31 mouse cellular contexts compared by ENCODE assay signal in genomic region chr13:8967742-8968141, GRCm38 (mm10). TPM values are rescaled to one million over a fixed set of nuclear protein-coding genes. Genes with fewer than 3 reads are reported as not detected.
DNase-seq lines count a peak whose midpoint lies in the region; ATAC-seq and TF ChIP-seq lines count a peak whose summit lies in the region.
"Had no signal": no experiment of that assay in that cellular context is flagged by ENCODE, and none has a peak within 500 bp of the region (broad histone marks: within the 10 kb centered on the region; RNA-seq: fewer than 3 reads in every experiment).

No protein-coding gene starts in this region.

- H3K9ac ChIP-seq in liver, postnatal 0 days (replicated peaks) = no peak overlapping the region
- H3K9ac ChIP-seq in liver, embryonic 11.5 days (ENCODE audit: low read depth, low read length) = no peak overlapping the region
- H3K9ac ChIP-seq in midbrain, embryonic 11.5 days (ENCODE audit: low read length) = no peak overlapping the region
- H3K9ac ChIP-seq: embryonic facial prominence, embryonic 12.5 days; embryonic facial prominence, embryonic 15.5 days; forebrain, embryonic 15.5 days; heart, embryonic 13.5 days; hindbrain, embryonic 13.5 days had no signal

- H3K4me3 ChIP-seq in liver, postnatal 0 days (ENCODE audit: low read depth, low read length) = no peak overlapping the region
- no peak overlapping the region for H3K4me3 ChIP-seq in liver, embryonic 11.5 days (ENCODE audit: low read depth, low read length)
- no peak overlapping the region for H3K4me3 ChIP-seq in midbrain, embryonic 11.5 days (ENCODE audit: low read depth, low read length)
- H3K4me3 ChIP-seq: embryonic facial prominence, embryonic 12.5 days; embryonic facial prominence, embryonic 15.5 days; forebrain, embryonic 15.5 days; heart, adult 2 months; heart, embryonic 10.5 days; heart, embryonic 13.5 days; hindbrain, embryonic 13.5 days had no signal

- H3K36me3 ChIP-seq in liver, postnatal 0 days (replicated peaks; ENCODE audit: insufficient read depth, low read length) = peaks cover 22% of the 10 kb centered on the region
- H3K36me3 ChIP-seq in liver, embryonic 11.5 days (ENCODE audit: control insufficient read depth, insufficient read depth, low read length) = peaks cover 30% of the 10 kb centered on the region
- peaks cover 14% of the 10 kb centered on the region for H3K36me3 ChIP-seq in midbrain, embryonic 11.5 days (ENCODE audit: control insufficient read depth, insufficient read depth, low read length)

- intact Hi-C loops in heart, postnatal 10 days (cut with DNase I) = no loop called here

- no peaks in the 10 kb centered on the region for H3K27me3 ChIP-seq in liver, postnatal 0 days (ENCODE audit: insufficient read depth, low read length)
- no peaks in the 10 kb centered on the region for H3K27me3 ChIP-seq in liver, embryonic 11.5 days (replicated peaks; ENCODE audit: control insufficient read depth, insufficient read depth, low read length)
- no peaks in the 10 kb centered on the region for H3K27me3 ChIP-seq in midbrain, embryonic 11.5 days (ENCODE audit: control insufficient read depth, insufficient read depth, low read length)
- H3K27me3 ChIP-seq: embryonic facial prominence, embryonic 12.5 days; embryonic facial prominence, embryonic 15.5 days; forebrain, embryonic 15.5 days; heart, embryonic 13.5 days; hindbrain, embryonic 13.5 days; Patski had no signal

- peak; percentile 63 for ATAC-seq in liver, postnatal 0 days
- no peak for ATAC-seq in liver, embryonic 11.5 days (replicated peaks; ENCODE audit: low FRiP score)
- peak; percentile 86 for ATAC-seq in megakaryocyte-erythroid progenitor cell, adult 5-6 weeks (replicated peaks; ENCODE audit: low FRiP score, low TSS enrichment, poor library complexity, severe bottlenecking)
- no peak for ATAC-seq in midbrain, embryonic 11.5 days (ENCODE audit: low FRiP score)
- ATAC-seq: forebrain, embryonic 15.5 days; hindbrain, postnatal 0 days; inflammation-experienced regulatory T-cells, adult 6 months; Patski had no signal

- no peak for TF ChIP-seq CTCF in liver, postnatal 0 days (IDR thresholded peaks at IDR 0.05; ENCODE audit: low read depth)

- no peak overlapping the region for H3K27ac ChIP-seq in liver, postnatal 0 days (ENCODE audit: low read depth)
- H3K27ac ChIP-seq in liver, embryonic 11.5 days (ENCODE audit: low read depth, low read length) = no peak overlapping the region
- no peak overlapping the region for H3K27ac ChIP-seq in midbrain, embryonic 11.5 days (ENCODE audit: low read depth, low read length)
- H3K27ac ChIP-seq: embryonic facial prominence, embryonic 12.5 days; embryonic facial prominence, embryonic 15.5 days; forebrain, embryonic 15.5 days; heart, adult 2 months; heart, embryonic 10.5 days; heart, embryonic 13.5 days; hindbrain, embryonic 13.5 days; hindbrain, postnatal 0 days had no signal

- TF ChIP-seq EP300 in liver, postnatal 0 days (IDR thresholded peaks at IDR 0.05; ENCODE audit: low read depth) = peak; percentile 68

- H3K4me2 ChIP-seq in liver, postnatal 0 days (ENCODE audit: low read depth, low read length) = no peak overlapping the region
- no peak overlapping the region for H3K4me2 ChIP-seq in liver, embryonic 11.5 days
- no peak overlapping the region for H3K4me2 ChIP-seq in midbrain, embryonic 11.5 days
- H3K4me2 ChIP-seq: embryonic facial prominence, embryonic 12.5 days; embryonic facial prominence, embryonic 15.5 days; forebrain, embryonic 15.5 days; heart, embryonic 13.5 days; hindbrain, embryonic 13.5 days had no signal

- no peaks in the 10 kb centered on the region for H3K4me1 ChIP-seq in liver, postnatal 0 days (ENCODE audit: insufficient read depth)
- no peaks in the 10 kb centered on the region for H3K4me1 ChIP-seq in liver, embryonic 11.5 days (replicated peaks; ENCODE audit: control insufficient read depth, insufficient read depth, low read length)
- H3K4me1 ChIP-seq in midbrain, embryonic 11.5 days (ENCODE audit: control insufficient read depth, insufficient read depth, low read length) = no peaks in the 10 kb centered on the region
- H3K4me1 ChIP-seq: embryonic facial prominence, embryonic 12.5 days; embryonic facial prominence, embryonic 15.5 days; forebrain, embryonic 15.5 days; heart, embryonic 10.5 days; hindbrain, embryonic 13.5 days had no signal

- DNase-seq in heart, adult 11 months = peak; percentile 24
- no peak for DNase-seq in heart, postnatal 10 days
- DNase-seq in liver, postnatal 0 days = no peak
- DNase-seq in liver, embryonic 11.5 days (ENCODE audit: low spot score) = no peak
- DNase-seq in midbrain, embryonic 11.5 days (ENCODE audit: low spot score, missing footprints) = no peak
- DNase-seq: adrenal gland, postnatal 10 days; adrenal gland, postnatal 36 days; cerebellum, adult 2 months; cerebellum, adult 9-11 months; cerebellum, postnatal 25 days; gastrocnemius, postnatal 25 days; heart, adult 2 months had no signal

- WGBS in liver, postnatal 0 days (ENCODE audit: insufficient replicate concordance) = 66% methylated on average over 8 of the region's 8 CpGs
- WGBS in liver, embryonic 11.5 days = 86% methylated on average over 8 of the region's 8 CpGs
- 93% methylated on average over 8 of the region's 8 CpGs for WGBS in midbrain, embryonic 11.5 days

- H3K9me3 ChIP-seq in liver, postnatal 0 days (ENCODE audit: low read length) = no peaks in the 10 kb centered on the region
- H3K9me3 ChIP-seq in liver, embryonic 11.5 days (ENCODE audit: control insufficient read depth, low read length) = no peaks in the 10 kb centered on the region
- no peaks in the 10 kb centered on the region for H3K9me3 ChIP-seq in midbrain, embryonic 11.5 days (ENCODE audit: control insufficient read depth, low read length)
- H3K9me3 ChIP-seq: embryonic facial prominence, embryonic 12.5 days; embryonic facial prominence, embryonic 15.5 days; forebrain, embryonic 15.5 days; heart, embryonic 10.5 days; hindbrain, embryonic 13.5 days had no signal

RNA-seq across cellular contexts. Expression of gene Idi2, which starts 15.1 kb away (rescaled TPM):
- not detected for total RNA-seq in heart, postnatal 10 days (2021)
- not detected in 2 replicates for polyA plus RNA-seq in liver, postnatal 0 days (2015; fragmentation: Nextera tagmentation; extraction: Ambion mirVana)
- polyA plus RNA-seq in liver, embryonic 11.5 days (2014; fragmentation: Nextera tagmentation; extraction: Ambion mirVana) = 0.16 TPM in 1 of 2 replicates, not detected in the other
- total RNA-seq in megakaryocyte-erythroid progenitor cell, adult 5-6 weeks (2014; fragmentation: Nextera tagmentation) = 0.66 TPM in 1 of 2 replicates, not detected in the other
- 1.5 TPM in 1 of 2 replicates, not detected in the other for total RNA-seq in megakaryocyte-erythroid progenitor cell, adult 5-6 weeks (2017)
- polyA plus RNA-seq in midbrain, embryonic 11.5 days (2014; fragmentation: Nextera tagmentation; extraction: Ambion mirVana) = not detected in 2 replicates
- total RNA-seq: adrenal gland, adult 18-20 months; adrenal gland, postnatal 10 days; adrenal gland, postnatal 36 days; common myeloid progenitor, adult 5-6 weeks; ES-E14; gastrocnemius, adult 8-10 months; gastrocnemius, postnatal 25 days; heart, adult 2 months; heart, postnatal 25 days; hematopoietic stem cell, adult 5-6 weeks; hindbrain, postnatal 0 days had no signal
- polyA plus RNA-seq: cerebellum, adult 2 months; forebrain, embryonic 11.5 days; forebrain, embryonic 15.5 days; gonadal fat pad, adult 2 months; heart, adult 2 months; heart, embryonic 10.5 days; heart, embryonic 13.5 days; hindbrain, embryonic 13.5 days; hindbrain, postnatal 0 days; inflammation-experienced regulatory T-cells, adult 6 months; Patski had no signal

RNA-seq across cellular contexts. Expression of gene Gm9745, which starts 19.7 kb away (rescaled TPM):
- not detected for total RNA-seq in heart, postnatal 10 days (2021)
- not detected in 2 replicates for polyA plus RNA-seq in liver, postnatal 0 days (2015; fragmentation: Nextera tagmentation; extraction: Ambion mirVana)
- polyA plus RNA-seq in liver, embryonic 11.5 days (2014; fragmentation: Nextera tagmentation; extraction: Ambion mirVana) = not detected in 2 replicates
- total RNA-seq in megakaryocyte-erythroid progenitor cell, adult 5-6 weeks (2014; fragmentation: Nextera tagmentation) = not detected in 2 replicates
- total RNA-seq in megakaryocyte-erythroid progenitor cell, adult 5-6 weeks (2017) = not detected in 2 replicates
- polyA plus RNA-seq in midbrain, embryonic 11.5 days (2014; fragmentation: Nextera tagmentation; extraction: Ambion mirVana) = not detected in 2 replicates
- total RNA-seq: adrenal gland, adult 18-20 months; adrenal gland, postnatal 10 days; adrenal gland, postnatal 36 days; common myeloid progenitor, adult 5-6 weeks; ES-E14; gastrocnemius, adult 8-10 months; gastrocnemius, postnatal 25 days; heart, adult 2 months; heart, postnatal 25 days; hematopoietic stem cell, adult 5-6 weeks; hindbrain, postnatal 0 days had no signal
- polyA plus RNA-seq: cerebellum, adult 2 months; embryonic facial prominence, embryonic 12.5 days; forebrain, embryonic 11.5 days; forebrain, embryonic 15.5 days; gonadal fat pad, adult 2 months; heart, adult 2 months; heart, embryonic 10.5 days; heart, embryonic 13.5 days; heart, embryonic 16.5 days; hindbrain, embryonic 13.5 days; hindbrain, postnatal 0 days; inflammation-experienced regulatory T-cells, adult 6 months; Patski had no signal

RNA-seq across cellular contexts. Expression of gene Gtpbp4, which starts 28.1 kb away (rescaled TPM):
- total RNA-seq in heart, postnatal 10 days (2021) = 10 to 100 TPM; 40.1 to 41.0 TPM
- polyA plus RNA-seq in liver, postnatal 0 days (2015; fragmentation: Nextera tagmentation; extraction: Ambion mirVana) = 35.7 and 38.9 TPM in 2 replicates
- 108 and 109 TPM in 2 replicates for polyA plus RNA-seq in liver, embryonic 11.5 days (2014; fragmentation: Nextera tagmentation; extraction: Ambion mirVana)
- 91.9 and 100 TPM in 2 replicates for total RNA-seq in megakaryocyte-erythroid progenitor cell, adult 5-6 weeks (2014; fragmentation: Nextera tagmentation)
- 177 and 213 TPM in 2 replicates for total RNA-seq in megakaryocyte-erythroid progenitor cell, adult 5-6 weeks (2017)
- 108 and 113 TPM in 2 replicates for polyA plus RNA-seq in midbrain, embryonic 11.5 days (2014; fragmentation: Nextera tagmentation; extraction: Ambion mirVana)

Comparison
In these comparisons a context has a peak if more than half of its experiments do, and no peak if none do; other contexts are left out.
1. ATAC-seq: peak in liver, postnatal 0 days (single experiment) and megakaryocyte-erythroid progenitor cell, adult 5-6 weeks (single experiment); none in liver, embryonic 11.5 days (single experiment) and midbrain, embryonic 11.5 days (single experiment).